Mouse (Mus musculus) liver, embryonic 13.5 days (tissue): Measurements from ENCODE around the gene Prf1. TPM values are rescaled to one million over a fixed set of nuclear protein-coding genes. Genes with fewer than 3 reads are reported as not detected.

Experiments
- ATAC-seq: fragments of 200-750 bp; cut with Nextera tagmentation; 2 replicates; pipeline ENCODE4 v1.8.0; 2017; ENCODE audit warnings: low read depth, mild to moderate bottlenecking, moderate number of reproducible peaks, moderate library complexity
- DNase-seq: peaks from one replicate; pipeline ENCODE4 v3.0.0; 2022
- H3K27ac ChIP-seq: fragments of 300-500 bp; sonication (generic); 2 replicates; pipeline ENCODE4 v1.5.1; 2015; ENCODE audit warnings: moderate library complexity, mild to moderate bottlenecking, inconsistent platforms
- H3K27me3 ChIP-seq: fragments of 300-500 bp; sonication (generic); 2 replicates; pipeline ENCODE4 v1.6.1; 2015; ENCODE audit warnings: mild to moderate bottlenecking, inconsistent platforms
- H3K36me3 ChIP-seq: fragments of 300-500 bp; sonication (generic); 2 replicates; pipeline ENCODE4 v1.6.1; 2015; ENCODE audit warnings: mild to moderate bottlenecking, inconsistent platforms
- H3K4me1 ChIP-seq: fragments of 300-500 bp; sonication (generic); replicated peaks from 2 replicates; pipeline ENCODE4 v1.6.1; 2015; ENCODE audit warnings: inconsistent platforms
- H3K4me2 ChIP-seq: fragments of 300-500 bp; sonication (generic); 2 replicates; pipeline ENCODE4 v1.6.1; 2015; ENCODE audit warnings: inconsistent platforms, mild to moderate bottlenecking, moderate library complexity
- H3K4me3 ChIP-seq: fragments of 300-500 bp; sonication (generic); replicated peaks from 2 replicates; pipeline ENCODE4 v1.5.1; 2015; ENCODE audit warnings: mild to moderate bottlenecking, inconsistent platforms
- H3K9ac ChIP-seq: fragments of 300-500 bp; sonication (generic); 2 replicates; pipeline ENCODE4 v1.6.1; 2015; ENCODE audit warnings: mild to moderate bottlenecking, inconsistent platforms
- H3K9me3 ChIP-seq: fragments of 300-500 bp; sonication (generic); replicated peaks from 2 replicates; pipeline ENCODE4 v1.6.1; 2016; ENCODE audit warnings: inconsistent platforms
- WGBS: fragments of 180-500 bp; shearing (Covaris S2); methylation state at CpG from one replicate; pipeline ENCODE4 v1.1.7; 2015; ENCODE audit not compliant: insufficient replicate concordance; 5-methylcytosine and 5-hydroxymethylcytosine counted together
- polyA plus RNA-seq: library from polyadenylated mRNA; unstranded; fragments of >200 nt; fragmentation: Nextera tagmentation; extraction: Ambion mirVana; gene quantifications from 2 replicates; pipeline ENCODE4 v1.2.1, GENCODE M21; 2015

Gene Prf1
- polyA plus RNA-seq: not detected in 2 replicates

DNA sequence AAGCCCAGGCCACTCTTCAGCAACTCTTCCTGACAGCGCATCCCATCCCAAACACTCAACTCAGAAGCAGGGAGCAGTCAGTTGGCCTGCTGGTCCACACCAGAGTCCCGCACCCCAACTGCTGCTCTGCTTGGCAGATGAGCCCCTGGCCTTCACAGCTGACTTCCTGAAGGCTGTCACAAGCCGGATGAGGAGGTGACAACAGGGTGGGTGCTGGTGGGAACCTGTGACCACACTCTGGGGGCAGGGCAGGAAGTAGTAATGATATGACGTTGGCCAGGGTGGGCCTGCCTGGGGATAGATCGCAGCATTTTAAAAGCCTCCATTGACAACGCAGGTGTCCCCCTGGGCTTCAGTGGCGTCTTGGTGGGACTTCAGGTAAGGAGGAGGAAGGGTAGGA is at the start of gene Prf1:
TSS of gene Prf1 (plus strand) at position 357 of the 400 bp plus-strand sequence.
- no peak within 1 kb of the TSS for H3K4me3 ChIP-seq
- H3K9ac ChIP-seq: no peak within 1 kb of the TSS
- H3K9me3 ChIP-seq: no peaks in the 10 kb centered on the region
- no peaks in the 10 kb centered on the region for H3K27me3 ChIP-seq
- ATAC-seq (no peak), DNase-seq (no peak)
- H3K4me1 ChIP-seq: peaks cover 3% of the 10 kb centered on the region; the same call in 1 of the 2 replicates
- no peak within 1 kb of the TSS for H3K27ac ChIP-seq
- H3K36me3 ChIP-seq: no peaks in the 10 kb centered on the region
- WGBS: 36% methylated on average over 7 of the region's 7 CpGs
- no peak within 1 kb of the TSS for H3K4me2 ChIP-seq

DNA sequence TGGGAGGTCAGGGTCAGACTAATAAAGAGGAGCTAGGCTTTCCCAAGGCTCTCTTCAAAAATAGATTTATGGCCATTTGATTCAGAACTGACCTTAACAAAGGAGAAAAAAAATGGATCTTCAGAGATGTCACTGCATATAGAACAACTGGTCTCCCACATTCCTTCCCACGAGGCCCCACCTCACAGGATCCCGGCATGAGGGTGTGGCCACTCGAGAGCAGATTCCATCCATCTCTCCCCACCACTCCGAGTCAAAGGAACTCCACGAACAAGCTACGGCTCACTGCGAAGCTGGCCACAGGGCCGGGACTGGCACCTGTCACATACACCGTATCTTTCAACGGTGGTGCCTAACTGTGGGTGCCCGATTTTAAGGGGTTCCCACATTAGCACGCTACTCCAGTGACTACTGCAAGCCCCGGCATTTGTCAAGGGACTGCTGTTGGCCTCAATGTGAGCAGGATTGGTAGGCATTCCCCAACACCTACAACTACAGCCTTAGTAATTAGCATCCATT is 49.0 kb upstream of the Prf1 start:
- Histone ChIP-seq H3K9me3 (no peaks in the 10 kb centered on the region), H3K4me2 (no peak overlapping the region), H3K27ac (no peak overlapping the region), H3K36me3 (no peaks in the 10 kb centered on the region), H3K4me1 (no peaks in the 10 kb centered on the region), H3K4me3 (no peak overlapping the region), H3K27me3 (no peaks in the 10 kb centered on the region), H3K9ac (no peak overlapping the region)
- ATAC-seq: no peak
- WGBS: 73% methylated on average over 13 of the region's 13 CpGs
- no peak for DNase-seq

GRCm38 (mm10) chr10:61249951-61250350 is 47.7 kb upstream of the Prf1 start:
- Histone ChIP-seq H3K36me3 (no peaks in the 10 kb centered on the region), H3K4me2 (no peak overlapping the region), H3K9ac (no peak overlapping the region), H3K9me3 (no peaks in the 10 kb centered on the region), H3K27me3 (no peaks in the 10 kb centered on the region), H3K27ac (no peak overlapping the region), H3K4me3 (no peak overlapping the region), H3K4me1 (no peaks in the 10 kb centered on the region)
- DNase-seq: no peak
- no peak for ATAC-seq
- 46% methylated on average over 2 of the region's 2 CpGs for WGBS

DNA sequence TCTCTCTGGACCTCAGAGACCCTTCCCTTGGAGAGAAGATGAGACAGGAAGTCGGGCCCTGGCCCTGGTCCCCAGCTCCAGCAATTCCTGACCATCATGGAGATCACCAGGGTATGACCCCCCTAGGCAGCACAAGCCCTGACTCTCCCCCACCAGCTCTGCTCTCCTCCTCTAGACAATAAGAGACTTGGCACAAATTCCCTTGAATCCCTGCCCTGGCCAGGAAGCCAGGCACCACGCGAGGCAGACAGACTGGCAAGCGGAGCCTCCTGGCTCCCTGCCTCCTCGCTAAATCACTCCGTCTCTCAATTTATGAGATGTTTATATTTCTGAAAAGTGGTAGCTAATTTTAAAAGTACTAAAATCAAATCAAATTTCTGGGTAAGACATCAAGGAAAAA is 42.9 kb upstream of the Prf1 start:
- Histone ChIP-seq H3K4me2 (no peak overlapping the region), H3K4me1 (no peaks in the 10 kb centered on the region), H3K27me3 (no peaks in the 10 kb centered on the region), H3K9me3 (no peaks in the 10 kb centered on the region), H3K9ac (no peak overlapping the region), H3K27ac (no peak overlapping the region), H3K4me3 (no peak overlapping the region), H3K36me3 (no peaks in the 10 kb centered on the region)
- DNase-seq (no peak), ATAC-seq (no peak)
- WGBS: 81% methylated on average over 6 of the region's 6 CpGs

- no peak overlapping the region for H3K9ac ChIP-seq
- H3K9me3 ChIP-seq: no peaks in the 10 kb centered on the region
- WGBS: 70% methylated on average over 8 of the region's 8 CpGs
- no peaks in the 10 kb centered on the region for H3K36me3 ChIP-seq
- no peak overlapping the region for H3K4me2 ChIP-seq
- no peak overlapping the region for H3K27ac ChIP-seq
- H3K4me3 ChIP-seq: no peak overlapping the region
- H3K4me1 ChIP-seq: no peaks in the 10 kb centered on the region
- DNase-seq (no peak), ATAC-seq (no peak)
- no peaks in the 10 kb centered on the region for H3K27me3 ChIP-seq
These were observed 42.4 kb upstream of the Prf1 start for GRCm38 (mm10) chr10:61255190-61255589.

GRCm38 (mm10) chr10:61256665-61257064 is 41.0 kb upstream of the Prf1 start:
- no peaks in the 10 kb centered on the region for H3K27me3 ChIP-seq
- no peaks in the 10 kb centered on the region for H3K36me3 ChIP-seq

DNA sequence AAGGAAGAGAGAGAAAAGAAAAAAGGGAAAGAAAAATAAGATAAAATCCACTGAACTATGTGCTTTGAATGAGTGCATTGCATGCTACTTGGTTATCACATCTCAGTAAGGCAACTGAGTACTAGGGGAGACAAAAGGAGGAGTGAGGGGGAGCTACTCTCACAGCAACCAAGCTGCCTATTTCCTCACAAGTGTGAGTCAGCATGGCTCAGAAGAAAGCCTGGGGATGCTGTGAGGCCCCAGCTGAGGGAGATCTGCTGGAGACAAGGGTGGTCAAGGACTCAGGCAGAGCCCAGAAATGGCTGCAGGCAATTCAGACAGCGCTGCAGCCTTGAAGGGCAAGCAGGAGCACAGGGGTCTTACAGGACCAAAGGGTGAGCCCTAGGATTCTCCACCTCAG is 39.5 kb upstream of the Prf1 start:
- ATAC-seq (no peak), DNase-seq (no peak)
- no peak overlapping the region for H3K9ac ChIP-seq
- H3K9me3 ChIP-seq: no peaks in the 10 kb centered on the region
- H3K4me1 ChIP-seq: no peaks in the 10 kb centered on the region
- H3K4me2 ChIP-seq: no peak overlapping the region
- H3K27me3 ChIP-seq: no peaks in the 10 kb centered on the region
- 42% methylated on average over 1 of the region's 1 CpGs for WGBS
- H3K4me3 ChIP-seq: no peak overlapping the region
- H3K27ac ChIP-seq: no peak overlapping the region
- H3K36me3 ChIP-seq: no peaks in the 10 kb centered on the region

More at GRCm38 (mm10) chr10:61256665-61257064, 41.0 kb upstream of the Prf1 start:
- DNase-seq (no peak), ATAC-seq (no peak)
- Histone ChIP-seq H3K4me3 (no peak overlapping the region), H3K9me3 (no peaks in the 10 kb centered on the region), H3K4me1 (no peaks in the 10 kb centered on the region), H3K4me2 (no peak overlapping the region), H3K9ac (no peak overlapping the region), H3K27ac (no peak overlapping the region)
- 68% methylated on average over 9 of the region's 9 CpGs for WGBS

DNA sequence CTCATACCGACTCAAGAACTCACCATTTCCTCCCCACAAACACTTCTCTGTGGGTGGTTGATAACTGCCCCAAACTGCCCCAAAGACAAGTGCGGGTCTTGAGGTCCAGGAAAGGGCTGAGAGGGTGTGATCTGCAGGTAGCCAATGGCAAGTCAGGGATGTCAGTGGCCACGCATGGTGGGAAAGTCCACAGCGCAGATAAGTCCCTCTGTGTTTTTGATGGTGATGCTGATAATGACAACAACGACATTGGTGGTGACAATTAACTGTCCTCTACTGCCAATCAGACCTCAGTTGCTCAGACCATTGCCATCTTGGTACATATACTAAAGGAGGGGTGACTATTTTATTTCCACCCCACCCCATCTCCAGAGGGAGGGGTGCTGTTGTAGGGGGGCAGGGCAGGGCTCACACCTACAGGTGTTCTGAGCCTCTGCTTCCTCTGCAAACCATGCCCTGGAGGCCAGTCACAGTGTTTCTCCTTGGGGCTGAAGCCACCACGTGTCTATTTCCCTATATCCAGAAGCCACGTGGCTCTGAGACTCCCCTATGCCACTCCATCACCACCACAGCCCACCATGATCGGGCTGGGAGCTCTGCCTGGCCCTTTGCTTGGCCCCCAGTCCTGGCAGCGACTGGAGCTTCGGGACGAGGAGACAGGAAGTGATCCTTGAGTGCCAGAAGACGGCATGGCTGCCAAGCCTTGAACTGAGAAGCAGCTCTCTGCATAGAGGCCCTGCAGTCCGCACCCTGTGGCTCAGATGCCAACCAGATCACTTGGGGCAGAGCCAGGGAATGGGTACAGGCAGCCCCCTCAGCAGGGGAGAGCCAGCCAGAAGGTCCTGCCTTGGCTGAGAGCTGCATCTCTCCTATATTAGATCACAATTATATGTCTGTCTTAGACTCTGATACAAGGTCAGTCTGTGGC is 36.1 kb upstream of the Prf1 start:
- ATAC-seq (no peak), DNase-seq (no peak)
- Histone ChIP-seq H3K4me2 (no peak overlapping the region), H3K4me1 (no peaks in the 10 kb centered on the region), H3K27me3 (no peaks in the 10 kb centered on the region), H3K36me3 (no peaks in the 10 kb centered on the region), H3K4me3 (no peak overlapping the region), H3K9ac (no peak overlapping the region), H3K27ac (no peak overlapping the region), H3K9me3 (no peaks in the 10 kb centered on the region; the same call in 1 of the 2 replicates)
- WGBS: 23% methylated on average over 13 of the region's 13 CpGs

- H3K27me3 ChIP-seq: no peaks in the 10 kb centered on the region
- H3K27ac ChIP-seq: no peak overlapping the region
- H3K4me1 ChIP-seq: no peaks in the 10 kb centered on the region
- H3K9me3 ChIP-seq: no peaks in the 10 kb centered on the region; the same call in 1 of the 2 replicates
- no peak overlapping the region for H3K9ac ChIP-seq
- H3K36me3 ChIP-seq: no peaks in the 10 kb centered on the region
- H3K4me2 ChIP-seq: no peak overlapping the region
- 58% methylated on average over 8 of the region's 8 CpGs for WGBS
- ATAC-seq (no peak), DNase-seq (no peak)
- H3K4me3 ChIP-seq: no peak overlapping the region
These were observed 34.0 kb upstream of the Prf1 start for GRCm38 (mm10) chr10:61263606-61264005.

DNA sequence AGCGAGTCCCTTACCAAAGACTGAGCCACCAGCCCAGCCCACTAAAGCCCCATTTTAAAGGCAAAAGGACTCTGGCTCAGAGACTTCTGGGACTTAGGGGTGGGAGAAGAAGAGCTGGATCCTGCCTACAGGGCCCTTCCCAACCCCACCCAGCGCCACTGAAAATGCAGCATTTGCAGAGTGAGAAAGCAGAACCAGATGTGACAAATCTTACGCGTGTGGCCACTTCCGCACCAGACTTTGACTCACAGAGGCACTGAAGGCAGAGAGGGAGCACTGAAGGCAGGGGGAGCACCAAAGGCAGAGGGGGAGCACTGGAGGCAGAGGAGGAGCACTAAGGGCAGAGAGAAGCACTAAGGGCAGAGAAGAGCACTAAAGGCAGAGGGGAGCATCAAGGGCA is 30.3 kb upstream of the Prf1 start:
- Histone ChIP-seq H3K36me3 (no peaks in the 10 kb centered on the region), H3K9me3 (no peaks in the 10 kb centered on the region; the same call in 1 of the 2 replicates), H3K4me3 (no peak overlapping the region), H3K27me3 (peaks cover 14% of the 10 kb centered on the region), H3K4me1 (no peaks in the 10 kb centered on the region), H3K27ac (no peak overlapping the region), H3K9ac (no peak overlapping the region), H3K4me2 (no peak overlapping the region)
- ATAC-seq (no peak), DNase-seq (no peak)
- WGBS: 70% methylated on average over 5 of the region's 5 CpGs

- H3K9me3 ChIP-seq: no peaks in the 10 kb centered on the region
- WGBS: 40% methylated on average over 8 of the region's 8 CpGs
- no peak overlapping the region for H3K4me2 ChIP-seq
These were observed 25.5 kb upstream of the Prf1 start for GRCm38 (mm10) chr10:61272089-61272626.

More at GRCm38 (mm10) chr10:61272089-61272626, 25.5 kb upstream of the Prf1 start:
- Histone ChIP-seq H3K4me1 (peaks cover 3% of the 10 kb centered on the region), H3K36me3 (no peaks in the 10 kb centered on the region), H3K27ac (no peak overlapping the region), H3K27me3 (peaks cover 43% of the 10 kb centered on the region), H3K9ac (no peak overlapping the region), H3K4me3 (no peak overlapping the region)
- ATAC-seq (no peak), DNase-seq (no peak)
